Mouse (Mus musculus) liver, adult 2 months (tissue): Measurements from ENCODE around the gene Ftl1.

Source experiments
- CTCF ChIP-seq: fragments of 200-500 bp; IDR thresholded peaks from 2 replicates; pipeline ENCODE4 v1.5.1; 2011; ENCODE audit warnings: low read depth, low read length, control low read depth
- POLR2A ChIP-seq: fragments of 200-500 bp; IDR thresholded peaks from 2 replicates; pipeline ENCODE4 v1.6.1; 2011; ENCODE audit warnings: low read length, control low read depth; ENCODE audit not compliant: insufficient read depth; ENCODE audit errors: extremely low read depth

DNA sequence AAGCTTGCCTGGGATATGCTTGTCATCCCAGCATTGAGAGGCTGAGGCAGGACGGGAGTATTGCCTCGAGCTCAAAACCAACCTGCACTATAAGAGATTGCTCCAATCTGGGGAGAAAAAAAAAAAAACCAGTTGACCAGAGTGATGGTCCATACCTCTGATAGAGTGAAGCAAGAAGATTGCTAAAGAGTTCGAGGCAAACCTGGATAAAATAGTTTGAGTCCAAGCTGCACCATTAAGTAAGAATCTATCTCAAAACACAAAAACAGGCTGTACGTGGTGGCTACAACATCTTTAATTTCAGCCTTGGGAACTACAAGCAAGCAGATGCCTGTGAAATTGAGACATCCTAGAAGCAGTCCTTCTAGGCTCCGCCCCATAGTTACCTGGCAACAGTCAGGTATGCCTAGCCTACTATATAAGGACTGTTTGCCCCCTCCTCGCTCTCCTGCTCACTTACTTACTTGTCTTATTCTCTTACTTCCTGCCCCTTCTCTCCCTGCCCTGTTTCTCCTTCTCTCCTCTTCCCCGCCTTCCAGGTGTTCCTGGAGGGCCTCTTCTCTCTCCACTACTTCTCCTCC lies 7.5 kb upstream of the Ftl1 start:
- TF ChIP-seq CTCF, result no peak
- no peak for TF ChIP-seq POLR2A
